Mouse (Mus musculus): ENCODE data around the gene Ppcdc. TPM values are rescaled to one million over a fixed set of nuclear protein-coding genes. Genes with fewer than 3 reads are reported as not detected.

Gene Ppcdc
- polyA plus RNA-seq, 1 experiment: 36.1 TPM

DNA sequence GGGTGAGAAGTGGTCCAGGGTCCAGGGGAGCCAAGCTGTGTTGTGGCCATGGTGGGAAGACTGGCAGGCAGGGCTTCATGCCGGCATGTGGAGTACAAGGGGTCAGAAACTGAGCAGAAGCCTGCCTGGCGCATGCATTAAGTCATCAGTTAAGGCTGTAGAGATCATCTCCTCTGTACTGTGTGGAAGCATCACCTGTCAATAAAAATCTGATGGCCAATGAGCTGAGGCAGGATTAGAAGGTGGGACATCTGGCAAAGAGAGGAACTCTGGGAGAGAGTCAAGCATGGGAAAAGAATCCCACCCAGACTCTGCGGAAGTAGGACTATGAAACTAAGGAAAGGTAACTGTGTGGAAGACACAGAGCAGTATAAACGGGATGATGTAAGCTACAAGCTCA lies 13.6 kb upstream of the Ppcdc start:
- TF ChIP-seq POLR2A (IDR thresholded peaks at IDR 0.05; ENCODE audit: borderline replicate concordance, extremely low read depth, low read depth, low read length): no peak
- TF ChIP-seq CTCF (IDR thresholded peaks at IDR 0.05; ENCODE audit: insufficient read depth, low read length): no peak
- Histone ChIP-seq H3K4me1 (ENCODE audit: control insufficient read depth, insufficient read depth, low read length) (no peaks in the 10 kb centered on the region), H3K4me3 (replicated peaks; ENCODE audit: extremely low read depth, low read depth, low read length) (no peak overlapping the region)
- 81% methylated on average over 4 of the region's 4 CpGs for WGBS
- DNase-seq: no peak

GRCm38 (mm10) chr9:57452624-57453462 lies 12.9 kb upstream of the Ppcdc start:
- Histone ChIP-seq H3K4me1 (ENCODE audit: control insufficient read depth, insufficient read depth, low read length) (no peaks in the 10 kb centered on the region), H3K4me3 (replicated peaks; ENCODE audit: extremely low read depth, low read depth, low read length) (no peak overlapping the region)
- WGBS: 72% methylated on average over 8 of the region's 8 CpGs
- DNase-seq: no peak
- TF ChIP-seq CTCF (IDR thresholded peaks at IDR 0.05; ENCODE audit: insufficient read depth, low read length) (no peak), POLR2A (IDR thresholded peaks at IDR 0.05; ENCODE audit: borderline replicate concordance, extremely low read depth, low read depth, low read length) (no peak)

GRCm38 (mm10) chr9:57449715-57450114 lies 9.8 kb upstream of the Ppcdc start:
- DNase-seq: no peak
- H3K4me3 ChIP-seq (replicated peaks; ENCODE audit: extremely low read depth, low read depth, low read length): no peak overlapping the region

DNA sequence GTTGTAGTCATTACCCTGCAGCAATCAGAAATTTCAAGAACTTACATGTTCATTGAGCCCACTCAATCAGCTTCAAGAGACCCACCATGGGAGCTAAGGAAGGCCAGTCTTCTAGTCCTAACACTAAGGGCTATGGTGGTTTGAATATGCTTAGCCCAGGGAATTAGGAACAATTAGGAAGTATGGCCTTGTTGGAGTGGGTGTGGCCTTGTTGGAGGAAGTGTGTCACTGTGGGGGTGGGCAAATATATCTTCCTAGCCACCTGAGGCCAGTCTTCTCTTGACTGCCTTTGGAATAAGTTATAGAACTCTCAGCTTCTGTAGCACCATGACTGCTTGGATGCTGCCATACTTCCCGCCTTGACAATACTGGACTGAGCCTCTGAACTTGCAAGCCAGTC lies 696 bp upstream of the Ppcdc start:
- DNase-seq: no peak
- Histone ChIP-seq H3K4me3 (replicated peaks; ENCODE audit: extremely low read depth, low read depth, low read length) (no peak overlapping the region), H3K4me1 (ENCODE audit: control insufficient read depth, insufficient read depth, low read length) (peaks cover 2% of the 10 kb centered on the region; the same call in 1 of the 2 replicates)
- TF ChIP-seq CTCF (IDR thresholded peaks at IDR 0.05; ENCODE audit: insufficient read depth, low read length) (no peak), POLR2A (IDR thresholded peaks at IDR 0.05; ENCODE audit: borderline replicate concordance, extremely low read depth, low read depth, low read length) (no peak)
- WGBS: 95% methylated on average over 1 of the region's 1 CpGs

More at GRCm38 (mm10) chr9:57449715-57450114, 9.8 kb upstream of the Ppcdc start:
- no peaks in the 10 kb centered on the region for H3K4me1 ChIP-seq (ENCODE audit: control insufficient read depth, insufficient read depth, low read length)
- TF ChIP-seq CTCF (IDR thresholded peaks at IDR 0.05; ENCODE audit: insufficient read depth, low read length) (no peak), POLR2A (IDR thresholded peaks at IDR 0.05; ENCODE audit: borderline replicate concordance, extremely low read depth, low read depth, low read length) (no peak)
- 53% methylated on average over 1 of the region's 1 CpGs for WGBS

GRCm38 (mm10) chr9:57439083-57439482 lies 841 bp downstream of the Ppcdc start:
- H3K4me1 ChIP-seq (ENCODE audit: control insufficient read depth, insufficient read depth, low read length): peaks cover 2% of the 10 kb centered on the region; the same call in 1 of the 2 replicates
- DNase-seq: no peak
- no peak overlapping the region for H3K4me3 ChIP-seq (replicated peaks; ENCODE audit: extremely low read depth, low read depth, low read length)
- 18% methylated on average over 7 of the region's 7 CpGs for WGBS
- no peak for TF ChIP-seq POLR2A (IDR thresholded peaks at IDR 0.05; ENCODE audit: borderline replicate concordance, extremely low read depth, low read depth, low read length)
- TF ChIP-seq CTCF (IDR thresholded peaks at IDR 0.05; ENCODE audit: insufficient read depth, low read length): no peak

GRCm38 (mm10) chr9:57437896-57438614 lies 1.9 kb downstream of the Ppcdc start:
- TF ChIP-seq POLR2A (IDR thresholded peaks at IDR 0.05; ENCODE audit: borderline replicate concordance, extremely low read depth, low read depth, low read length): no peak
- no peak for TF ChIP-seq CTCF (IDR thresholded peaks at IDR 0.05; ENCODE audit: insufficient read depth, low read length)
- Histone ChIP-seq H3K4me1 (ENCODE audit: control insufficient read depth, insufficient read depth, low read length) (peaks cover 5% of the 10 kb centered on the region), H3K4me3 (replicated peaks; ENCODE audit: extremely low read depth, low read depth, low read length) (no peak overlapping the region)
- 76% methylated on average over 10 of the region's 10 CpGs for WGBS
- DNase-seq: no peak

GRCm38 (mm10) chr9:57436166-57436565 lies 3.8 kb downstream of the Ppcdc start:
- Histone ChIP-seq H3K4me3 (replicated peaks; ENCODE audit: extremely low read depth, low read depth, low read length) (no peak overlapping the region), H3K4me1 (ENCODE audit: control insufficient read depth, insufficient read depth, low read length) (peaks cover 7% of the 10 kb centered on the region)
- no peak for DNase-seq
- 84% methylated on average over 5 of the region's 5 CpGs for WGBS
- TF ChIP-seq CTCF (IDR thresholded peaks at IDR 0.05; ENCODE audit: insufficient read depth, low read length): no peak
- no peak for TF ChIP-seq POLR2A (IDR thresholded peaks at IDR 0.05; ENCODE audit: borderline replicate concordance, extremely low read depth, low read depth, low read length)

- TF ChIP-seq CTCF (IDR thresholded peaks at IDR 0.05; ENCODE audit: insufficient read depth, low read length) (no peak), POLR2A (IDR thresholded peaks at IDR 0.05; ENCODE audit: borderline replicate concordance, extremely low read depth, low read depth, low read length) (no peak)
- Histone ChIP-seq H3K4me1 (ENCODE audit: control insufficient read depth, insufficient read depth, low read length) (peaks cover 7% of the 10 kb centered on the region), H3K4me3 (replicated peaks; ENCODE audit: extremely low read depth, low read depth, low read length) (no peak overlapping the region)
- WGBS: 78% methylated on average over 11 of the region's 11 CpGs
- no peak for DNase-seq
Measured at GRCm38 (mm10) chr9:57434405-57435165, 5.3 kb downstream of the Ppcdc start.

Measured in lung, adult 2 months (tissue).